Mouse (Mus musculus) testis, adult 2 months (tissue): ENCODE data around the gene Fam129b. TPM values are rescaled to one million over a fixed set of nuclear protein-coding genes. Genes with fewer than 3 reads are reported as not detected.

ENCODE experiments used
- H3K27ac ChIP-seq: fragments of 200-500 bp; 2 replicates; pipeline ENCODE4 v1.5.1; 2012; ENCODE audit warnings: low read depth, low read length; ENCODE audit not compliant: control insufficient read depth, insufficient read depth
- H3K27me3 ChIP-seq: fragments of 200-500 bp; 2 replicates; pipeline ENCODE4 v1.6.1; 2012; ENCODE audit warnings: mild to moderate bottlenecking, low read length, moderate library complexity; ENCODE audit not compliant: control insufficient read depth, insufficient read depth
- H3K36me3 ChIP-seq: fragments of 200-500 bp; 2 replicates; pipeline ENCODE4 v1.6.1; 2012; ENCODE audit warnings: mild to moderate bottlenecking, low read length; ENCODE audit not compliant: control insufficient read depth, insufficient read depth
- H3K4me1 ChIP-seq: fragments of 200-500 bp; 2 replicates; pipeline ENCODE4 v1.6.1; 2012; ENCODE audit warnings: low read length; ENCODE audit not compliant: control insufficient read depth, insufficient read depth
- H3K4me3 ChIP-seq: fragments of 200-500 bp; 2 replicates; pipeline ENCODE4 v1.5.1; 2012; ENCODE audit warnings: low read depth, mild to moderate bottlenecking, low read length, moderate library complexity, mixed read lengths; ENCODE audit not compliant: control insufficient read depth
- CTCF ChIP-seq: fragments of 200-500 bp; IDR thresholded peaks from 2 replicates; pipeline ENCODE4 v1.5.1; 2012; ENCODE audit warnings: low read depth, mild to moderate bottlenecking, inconsistent platforms, low read length, moderate library complexity; ENCODE audit not compliant: control insufficient read depth, insufficient read depth, insufficient replicate concordance
- POLR2A ChIP-seq: fragments of 200-500 bp; IDR thresholded peaks from 2 replicates; pipeline ENCODE4 v1.6.1; 2012; ENCODE audit warnings: low read depth, mild to moderate bottlenecking, inconsistent platforms, low read length, moderate library complexity; ENCODE audit not compliant: control insufficient read depth
- polyA plus RNA-seq: library from polyadenylated mRNA; depleted of rRNA; stranded (reverse); fragments of >200 nt; gene quantifications from 2 replicates; pipeline ENCODE4 v1.2.3, GENCODE M21; 2012

Fam129b gene
- polyA plus RNA-seq, 1 experiment: 2.0 TPM

DNA sequence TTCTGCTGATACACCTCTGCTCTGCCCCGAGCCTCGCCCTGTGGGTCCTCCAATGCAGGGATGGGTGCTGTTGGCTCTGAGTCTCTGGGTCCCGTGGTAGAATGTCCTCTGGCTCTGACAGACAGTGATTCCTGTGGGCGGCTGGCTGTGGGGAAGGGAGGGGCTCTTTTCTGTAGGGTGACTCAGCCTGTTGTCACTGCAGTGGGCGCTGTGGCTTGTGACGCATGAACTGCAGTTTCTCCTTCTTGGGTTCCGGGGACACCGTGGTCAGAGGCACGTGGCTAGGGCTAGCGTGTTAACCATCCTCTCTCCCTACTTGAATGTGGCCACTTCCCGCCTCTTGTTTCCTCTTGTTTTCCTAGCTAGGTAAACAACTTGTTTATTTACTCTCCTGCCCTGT, 41.6 kb downstream of the Fam129b start:
- no peaks in the 10 kb centered on the region for H3K4me1 ChIP-seq
- no peak overlapping the region for H3K27ac ChIP-seq
- H3K27me3 ChIP-seq: no peaks in the 10 kb centered on the region
- TF ChIP-seq CTCF (no peak), POLR2A (no peak)
- H3K36me3 ChIP-seq: no peaks in the 10 kb centered on the region
- H3K4me3 ChIP-seq: no peak overlapping the region

DNA sequence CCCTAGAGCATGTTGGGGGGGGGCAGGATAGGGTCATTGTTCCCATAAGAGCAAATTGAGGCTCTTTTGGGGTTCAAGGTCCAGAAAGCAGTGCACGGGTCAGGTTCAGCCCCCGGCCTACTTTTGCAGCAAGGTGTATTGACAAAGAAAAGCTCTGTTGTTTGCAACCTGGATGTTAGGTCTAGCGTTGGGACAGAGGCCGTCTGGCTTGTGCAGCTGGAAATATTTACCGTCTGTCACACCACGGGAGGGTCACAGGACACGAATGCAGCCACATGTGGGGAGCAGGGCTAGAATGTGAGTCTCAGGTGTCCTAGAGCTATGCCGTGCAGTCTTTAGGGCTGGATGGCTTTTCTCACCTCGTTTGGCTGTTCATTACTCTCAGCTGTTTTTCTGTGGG, 42.5 kb downstream of the Fam129b start:
- no peaks in the 10 kb centered on the region for H3K36me3 ChIP-seq
- no peaks in the 10 kb centered on the region for H3K4me1 ChIP-seq

DNA sequence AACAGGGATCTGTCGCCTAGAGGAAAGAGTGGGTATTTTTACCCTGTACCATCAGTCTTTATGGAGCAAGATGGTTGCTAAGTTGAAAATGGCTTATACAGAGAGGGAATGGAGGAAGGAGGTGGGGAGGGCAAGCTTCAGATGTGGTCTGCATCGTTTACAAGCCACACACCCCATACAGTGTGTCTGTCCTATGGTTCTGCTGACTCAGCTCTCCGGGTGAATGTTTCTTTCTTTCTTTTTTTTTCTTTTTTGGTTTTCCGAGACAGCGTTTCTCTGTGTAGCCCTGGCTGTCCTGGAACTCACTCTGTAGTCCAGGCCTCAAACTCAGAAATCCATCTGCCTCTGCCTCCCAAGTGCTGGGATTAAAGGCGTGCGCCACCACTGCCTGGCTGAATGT, 45.3 kb downstream of the Fam129b start:
- Histone ChIP-seq H3K4me3 (no peak overlapping the region), H3K36me3 (no peaks in the 10 kb centered on the region), H3K27ac (no peak overlapping the region), H3K4me1 (no peaks in the 10 kb centered on the region), H3K27me3 (no peaks in the 10 kb centered on the region)
- no peak for TF ChIP-seq POLR2A
- TF ChIP-seq CTCF: no peak

More for the DNA sequence above, 42.5 kb downstream of the Fam129b start:
- H3K27me3 ChIP-seq: no peaks in the 10 kb centered on the region
- no peak overlapping the region for H3K4me3 ChIP-seq
- TF ChIP-seq POLR2A (no peak), CTCF (no peak)
- no peak overlapping the region for H3K27ac ChIP-seq

DNA sequence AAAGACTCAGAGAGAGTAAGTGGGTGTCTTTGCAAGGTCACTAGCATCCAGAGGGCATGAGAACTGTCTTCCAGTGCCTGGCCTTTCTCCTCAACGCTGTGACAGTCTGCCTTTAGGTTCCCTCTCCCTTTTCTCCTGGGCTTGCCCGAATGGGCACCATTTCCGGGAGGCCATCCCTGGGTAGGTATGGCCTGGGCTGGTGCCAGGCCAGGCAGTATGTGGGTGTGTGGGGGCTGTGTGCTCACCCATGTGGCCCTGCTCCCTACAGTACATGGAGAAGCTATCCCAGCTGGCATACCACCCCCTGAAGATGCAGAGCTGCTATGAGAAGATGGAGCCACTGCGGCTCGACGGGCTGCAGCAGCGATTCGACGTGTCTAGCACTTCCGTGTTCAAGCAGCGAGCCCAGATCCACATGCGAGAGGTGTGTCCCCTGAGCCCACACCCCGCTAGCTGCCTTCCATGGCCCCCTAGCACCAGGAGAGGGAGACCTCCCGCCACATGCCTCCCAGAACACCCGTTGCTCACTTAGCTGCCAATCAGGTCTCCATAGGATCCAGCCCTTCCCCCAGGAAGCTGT, 46.0 kb downstream of the Fam129b start:
- Histone ChIP-seq H3K36me3 (no peaks in the 10 kb centered on the region), H3K4me3 (no peak overlapping the region), H3K27me3 (no peaks in the 10 kb centered on the region), H3K4me1 (no peaks in the 10 kb centered on the region), H3K27ac (no peak overlapping the region)
- no peak for TF ChIP-seq POLR2A
- no peak for TF ChIP-seq CTCF

DNA sequence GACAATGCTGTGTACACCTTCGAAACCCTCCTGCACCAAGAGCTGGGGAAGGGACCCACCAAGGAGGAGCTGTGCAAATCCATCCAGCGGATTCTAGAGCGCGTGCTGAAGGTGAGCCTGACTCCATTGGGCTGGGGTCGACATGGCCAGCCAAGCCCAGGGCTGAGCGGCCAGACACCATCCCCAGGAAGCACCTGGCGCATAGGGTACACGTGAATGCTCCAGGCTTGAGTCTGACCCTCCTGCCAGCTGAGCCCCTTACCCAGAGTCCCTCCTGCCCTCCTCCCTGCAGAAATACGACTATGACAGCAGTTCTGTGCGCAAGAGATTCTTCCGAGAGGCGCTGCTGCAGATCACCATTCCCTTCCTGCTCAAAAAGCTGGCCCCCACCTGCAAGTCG, 46.6 kb downstream of the Fam129b start:
- Histone ChIP-seq H3K4me1 (no peaks in the 10 kb centered on the region), H3K27me3 (no peaks in the 10 kb centered on the region), H3K36me3 (no peaks in the 10 kb centered on the region), H3K4me3 (no peak overlapping the region), H3K27ac (no peak overlapping the region)
- TF ChIP-seq CTCF (no peak), POLR2A (no peak)

DNA sequence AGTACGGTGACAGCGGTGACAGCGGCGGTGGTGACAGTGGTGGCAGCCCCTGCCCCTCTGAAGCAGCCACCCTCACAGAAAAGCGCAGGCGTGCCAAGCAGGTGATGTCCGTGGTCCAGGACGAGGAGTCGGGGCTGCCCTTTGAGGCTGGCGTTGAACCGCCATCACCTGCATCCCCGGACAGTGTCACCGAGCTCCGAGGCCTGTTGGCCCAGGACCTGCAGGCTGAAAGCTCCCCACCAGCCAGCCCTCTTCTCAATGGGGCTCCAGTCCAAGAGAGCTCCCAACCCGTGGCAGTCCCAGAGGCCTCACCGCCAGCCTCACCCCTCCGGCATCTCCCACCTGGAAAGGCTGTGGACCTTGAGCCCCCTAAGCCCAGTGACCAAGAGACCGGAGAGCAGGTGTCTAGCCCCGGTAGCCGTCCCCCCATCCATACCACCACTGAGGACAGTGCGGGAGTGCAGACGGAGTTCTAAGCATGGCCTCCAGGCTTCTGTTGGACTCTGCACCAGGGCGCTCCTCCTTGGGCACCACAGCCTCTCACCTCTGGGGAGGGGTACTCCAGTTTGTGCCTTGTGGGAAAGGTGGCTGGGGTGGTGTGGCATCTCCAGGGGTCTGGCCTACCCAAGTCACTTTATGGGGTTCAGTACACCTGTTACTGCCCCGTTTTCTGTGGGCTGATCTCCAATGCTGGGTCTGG, 47.8 kb downstream of the Fam129b start:
- TF ChIP-seq POLR2A: no peak
- TF ChIP-seq CTCF: no peak
- Histone ChIP-seq H3K36me3 (no peaks in the 10 kb centered on the region), H3K27me3 (no peaks in the 10 kb centered on the region), H3K27ac (no peak overlapping the region), H3K4me1 (no peaks in the 10 kb centered on the region), H3K4me3 (no peak overlapping the region)

DNA sequence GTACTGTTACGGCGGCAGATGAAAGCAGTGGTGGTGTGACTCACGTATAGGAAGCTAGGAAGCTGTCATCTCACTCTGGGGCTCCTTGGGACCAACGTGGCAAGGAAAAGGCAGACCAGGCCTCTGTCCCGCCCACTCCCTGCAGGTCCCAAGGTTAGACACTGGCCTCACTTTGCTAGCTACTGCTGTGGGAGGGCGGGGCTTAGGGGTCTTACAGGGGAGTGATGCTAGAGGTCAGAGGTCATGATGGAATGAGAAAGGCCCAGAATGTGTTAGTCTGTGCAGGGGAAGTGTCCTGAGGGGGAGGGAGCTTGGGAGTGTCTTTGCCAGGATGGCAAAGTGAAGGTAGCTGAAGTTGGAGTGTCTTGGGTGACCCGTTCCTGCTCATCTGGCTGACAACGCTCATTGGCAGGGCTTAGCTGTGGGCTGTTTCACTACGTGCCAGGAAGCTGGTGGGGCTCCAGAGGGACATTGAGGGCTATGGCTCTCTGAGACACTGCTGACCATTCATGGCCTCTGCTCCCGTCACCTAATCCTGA, 48.5 kb downstream of the Fam129b start:
- no peaks in the 10 kb centered on the region for H3K36me3 ChIP-seq
- TF ChIP-seq CTCF (no peak), POLR2A (no peak)

More for the DNA sequence above, 48.5 kb downstream of the Fam129b start:
- no peak overlapping the region for H3K4me3 ChIP-seq
- no peak overlapping the region for H3K27ac ChIP-seq
- no peaks in the 10 kb centered on the region for H3K27me3 ChIP-seq
- H3K4me1 ChIP-seq: no peaks in the 10 kb centered on the region
